Mouse (Mus musculus) liver, embryonic 14.5 days (tissue): ENCODE data around the gene Trim47.

Experiments used
- CTCF ChIP-seq: IDR thresholded peaks from 2 replicates; pipeline ENCODE4 v1.5.1; 2016; ENCODE audit warnings: antibody characterized with exemption, low read depth, control low read depth
- EP300 ChIP-seq: IDR thresholded peaks from 2 replicates; pipeline ENCODE4 v1.6.1; 2016; ENCODE audit warnings: antibody characterized with exemption, low read depth

DNA sequence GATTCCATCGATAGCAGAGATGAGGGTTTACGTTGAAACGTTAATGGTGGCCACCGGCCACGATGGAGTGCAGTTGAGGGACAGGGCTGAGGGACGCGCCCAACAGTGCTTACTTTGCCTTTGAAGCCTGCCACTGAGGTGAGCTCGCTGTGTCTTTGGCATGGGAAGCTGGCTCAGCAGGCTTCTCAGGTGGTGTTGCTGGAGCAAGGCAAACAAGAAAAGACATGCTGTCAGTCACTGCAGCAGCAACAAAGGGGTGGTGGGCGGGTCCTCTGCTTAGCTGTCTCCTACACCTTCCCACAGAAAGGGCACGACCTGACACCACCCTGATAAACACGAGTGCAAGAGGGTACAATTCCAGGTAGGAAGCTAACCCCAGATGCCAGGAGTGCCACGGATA is 34.3 kb upstream of the Trim47 start:
- TF ChIP-seq CTCF (no peak), EP300 (no peak)
